Mouse (Mus musculus) c-Kit-positive CD71-positive TER-119-negative erythroid progenitor cells, embryonic 14.5 days (primary cell): ENCODE results near the gene Dnaja3.
A peak's percentile ranks its signal among the peaks of the same experiment; 100 is the strongest.

Experiments used
- DNase-seq: peaks from one replicate; pipeline ENCODE4 v3.0.0-alpha.2; 2013; ENCODE audit warnings: low read depth

Gene Dnaja3

GRCm38 (mm10) chr16:4639831-4640237 lies at the start of gene Dnaja3, which contains the start of gene Vasn:
Gene Dnaja3 (plus strand): TSS chr16:4639989.
Gene Vasn (plus strand): TSS chr16:4639941.
- peak; percentile 86 for DNase-seq

GRCm38 (mm10) chr16:4590236-4590635 lies 49.6 kb upstream of the Dnaja3 start:
- no peak for DNase-seq

- no peak for DNase-seq
These were observed 46.6 kb upstream of the Dnaja3 start for GRCm38 (mm10) chr16:4592909-4593875.

- DNase-seq = no peak
These were observed 45.6 kb upstream of the Dnaja3 start, which contains the start of gene Glis2 for GRCm38 (mm10) chr16:4593971-4594813. Gene Glis2 (plus strand): TSS chr16:4594713.

- DNase-seq = no peak
These were observed 44.8 kb upstream of the Dnaja3 start for GRCm38 (mm10) chr16:4594814-4595526.

- no peak for DNase-seq
These were observed 44.2 kb upstream of the Dnaja3 start for GRCm38 (mm10) chr16:4595527-4595963.

GRCm38 (mm10) chr16:4596141-4596728 lies 43.6 kb upstream of the Dnaja3 start:
- no peak for DNase-seq

- DNase-seq = no peak
These were observed 43.0 kb upstream of the Dnaja3 start for GRCm38 (mm10) chr16:4596836-4597235.

- no peak for DNase-seq
These were observed 42.5 kb upstream of the Dnaja3 start for GRCm38 (mm10) chr16:4597296-4597695.

GRCm38 (mm10) chr16:4598041-4598440 lies 41.7 kb upstream of the Dnaja3 start:
- no peak for DNase-seq

- no peak for DNase-seq
These were observed 40.8 kb upstream of the Dnaja3 start for GRCm38 (mm10) chr16:4598891-4599543.

- no peak for DNase-seq
These were observed 40.2 kb upstream of the Dnaja3 start for GRCm38 (mm10) chr16:4599616-4600015.

GRCm38 (mm10) chr16:4600701-4601310 lies 39.0 kb upstream of the Dnaja3 start:
- DNase-seq = no peak

- no peak for DNase-seq
These were observed 37.6 kb upstream of the Dnaja3 start for GRCm38 (mm10) chr16:4602189-4602588.

GRCm38 (mm10) chr16:4602766-4603452 lies 36.9 kb upstream of the Dnaja3 start:
- no peak for DNase-seq

- DNase-seq = no peak
These were observed 36.3 kb upstream of the Dnaja3 start for GRCm38 (mm10) chr16:4603453-4603837.

- no peak for DNase-seq
These were observed 35.4 kb upstream of the Dnaja3 start for GRCm38 (mm10) chr16:4604293-4604837.

GRCm38 (mm10) chr16:4605514-4606131 lies 34.2 kb upstream of the Dnaja3 start:
- DNase-seq = no peak

- no peak for DNase-seq
These were observed 33.2 kb upstream of the Dnaja3 start for GRCm38 (mm10) chr16:4606431-4607084.
